Mouse (Mus musculus): ENCODE measurements at regions not wholly inside any gene's neighbourhood (a gene's known extent, or its start where the extent isn't known, plus 50 kb on each side); places are given as distances from the start of the nearest gene placed in this dataset.

DNA sequence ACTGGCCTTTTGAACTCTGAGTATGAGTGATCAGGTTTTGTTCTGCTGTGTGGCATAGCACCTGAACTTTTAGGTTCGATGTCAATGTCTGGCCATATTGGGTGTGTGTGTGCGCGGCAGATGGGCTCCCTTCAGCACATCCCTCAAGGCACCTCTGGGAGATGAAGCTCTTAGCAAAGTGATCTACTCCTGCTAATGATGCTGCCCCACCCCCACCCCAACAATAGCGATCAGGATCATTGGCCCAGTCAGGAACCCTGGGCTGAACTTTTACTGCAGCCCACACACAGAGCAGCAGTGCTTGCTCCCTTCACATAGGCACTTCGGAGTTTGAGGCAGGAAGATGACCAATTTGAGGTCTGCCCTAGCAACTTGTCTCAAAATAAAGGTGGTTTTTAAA is 141.9 kb upstream of the Lrig1 start:
- no peak for ATAC-seq
- H3K27ac ChIP-seq = no peak overlapping the region
- no peak overlapping the region for H3K4me2 ChIP-seq (replicated peaks)
- H3K9ac ChIP-seq (replicated peaks) = no peak overlapping the region
- no peaks in the 10 kb centered on the region for H3K4me1 ChIP-seq (replicated peaks)
- 67% methylated on average over 5 of the region's 5 CpGs for WGBS
- H3K36me3 ChIP-seq = no peaks in the 10 kb centered on the region
- H3K4me3 ChIP-seq (replicated peaks) = no peak overlapping the region
- H3K9me3 ChIP-seq = no peaks in the 10 kb centered on the region
- H3K27me3 ChIP-seq = no peaks in the 10 kb centered on the region

GRCm38 (mm10) chr6:94835742-94836141 is 135.8 kb upstream of the Lrig1 start:
- H3K4me2 ChIP-seq (replicated peaks) = no peak overlapping the region
- ATAC-seq = no peak
- no peak overlapping the region for H3K27ac ChIP-seq
- no peaks in the 10 kb centered on the region for H3K36me3 ChIP-seq
- no peaks in the 10 kb centered on the region for H3K9me3 ChIP-seq
- no peaks in the 10 kb centered on the region for H3K27me3 ChIP-seq
- WGBS = 57% methylated on average over 2 of the region's 2 CpGs
- H3K4me1 ChIP-seq (replicated peaks) = no peaks in the 10 kb centered on the region
- H3K4me3 ChIP-seq (replicated peaks) = no peak overlapping the region
- H3K9ac ChIP-seq (replicated peaks) = no peak overlapping the region

GRCm38 (mm10) chr6:94834551-94834950 is 134.6 kb upstream of the Lrig1 start:
- Histone ChIP-seq H3K27ac (no peak overlapping the region), H3K4me1 (replicated peaks) (no peaks in the 10 kb centered on the region), H3K9ac (replicated peaks) (no peak overlapping the region), H3K4me3 (replicated peaks) (no peak overlapping the region), H3K27me3 (no peaks in the 10 kb centered on the region), H3K4me2 (replicated peaks) (no peak overlapping the region), H3K9me3 (no peaks in the 10 kb centered on the region), H3K36me3 (no peaks in the 10 kb centered on the region)
- ATAC-seq = no peak
- WGBS = 44% methylated on average over 1 of the region's 1 CpGs

DNA sequence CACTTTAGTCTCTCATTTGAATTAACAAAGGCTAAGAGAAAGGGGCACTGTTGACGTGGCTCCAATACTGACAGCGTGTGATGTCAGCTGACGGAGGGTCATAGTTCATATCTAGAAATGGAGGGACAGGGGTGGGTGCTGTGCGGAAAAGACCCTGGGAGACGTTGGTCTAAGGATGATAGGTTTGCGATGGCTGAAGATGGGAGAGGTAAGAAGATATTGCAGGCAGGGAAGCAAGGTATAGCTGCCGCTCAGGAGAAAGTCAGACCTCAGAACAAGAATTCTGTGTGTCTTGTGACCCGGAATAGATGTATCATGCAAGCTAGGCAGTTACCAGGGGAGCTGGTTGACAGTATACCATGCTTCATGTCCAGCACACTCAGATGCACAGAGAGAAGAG is 130.8 kb upstream of the Lrig1 start:
- no peaks in the 10 kb centered on the region for H3K9me3 ChIP-seq
- 86% methylated on average over 8 of the region's 8 CpGs for WGBS

DNA sequence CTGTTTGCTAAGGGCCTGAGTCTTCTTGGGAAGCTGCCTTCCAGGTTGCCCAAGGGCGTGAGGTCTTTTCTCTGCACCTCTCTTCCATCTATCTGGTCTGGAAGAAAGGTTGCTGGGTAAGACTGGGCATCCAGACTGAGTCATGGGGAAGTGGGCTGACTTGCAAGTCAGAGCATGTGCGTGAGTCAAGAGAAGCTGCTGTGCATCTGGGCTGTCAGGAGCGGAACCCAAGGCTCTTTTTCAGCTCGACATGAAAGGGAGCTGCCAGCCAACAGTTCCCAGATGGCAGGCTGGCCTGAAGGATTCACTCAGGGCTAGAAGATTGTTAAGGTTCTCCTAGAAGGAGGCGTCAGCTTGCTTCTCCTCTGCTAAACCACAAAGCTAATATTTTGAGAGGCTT is 129.3 kb upstream of the Lrig1 start:
- H3K27ac ChIP-seq = no peak overlapping the region
- H3K36me3 ChIP-seq = no peaks in the 10 kb centered on the region
- no peaks in the 10 kb centered on the region for H3K9me3 ChIP-seq
- H3K9ac ChIP-seq (replicated peaks) = no peak overlapping the region
- 93% methylated on average over 5 of the region's 5 CpGs for WGBS
- no peak overlapping the region for H3K4me2 ChIP-seq (replicated peaks)
- no peaks in the 10 kb centered on the region for H3K27me3 ChIP-seq
- no peak overlapping the region for H3K4me3 ChIP-seq (replicated peaks)
- no peak for ATAC-seq
- no peaks in the 10 kb centered on the region for H3K4me1 ChIP-seq (replicated peaks)

More for the DNA sequence above, 130.8 kb upstream of the Lrig1 start:
- no peak overlapping the region for H3K4me3 ChIP-seq (replicated peaks)
- H3K9ac ChIP-seq (replicated peaks) = no peak overlapping the region
- no peaks in the 10 kb centered on the region for H3K27me3 ChIP-seq
- H3K27ac ChIP-seq = no peak overlapping the region
- H3K4me1 ChIP-seq (replicated peaks) = no peaks in the 10 kb centered on the region
- no peak overlapping the region for H3K4me2 ChIP-seq (replicated peaks)
- no peak for ATAC-seq
- no peaks in the 10 kb centered on the region for H3K36me3 ChIP-seq

- no peaks in the 10 kb centered on the region for H3K27me3 ChIP-seq
- WGBS = 77% methylated on average over 2 of the region's 2 CpGs
- H3K36me3 ChIP-seq = no peaks in the 10 kb centered on the region
- no peak overlapping the region for H3K4me2 ChIP-seq (replicated peaks)
- ATAC-seq = no peak
- H3K27ac ChIP-seq = no peak overlapping the region
- H3K9me3 ChIP-seq = no peaks in the 10 kb centered on the region
- no peak overlapping the region for H3K4me3 ChIP-seq (replicated peaks)
- no peak overlapping the region for H3K9ac ChIP-seq (replicated peaks)
- no peaks in the 10 kb centered on the region for H3K4me1 ChIP-seq (replicated peaks)
Observed at GRCm38 (mm10) chr6:94826656-94827055, 126.7 kb upstream of the Lrig1 start.

GRCm38 (mm10) chr6:94818220-94818619 is 118.3 kb upstream of the Lrig1 start:
- Histone ChIP-seq H3K9ac (replicated peaks) (no peak overlapping the region), H3K4me3 (replicated peaks) (no peak overlapping the region), H3K36me3 (no peaks in the 10 kb centered on the region), H3K27me3 (no peaks in the 10 kb centered on the region), H3K27ac (no peak overlapping the region), H3K4me2 (replicated peaks) (no peak overlapping the region), H3K9me3 (no peaks in the 10 kb centered on the region), H3K4me1 (replicated peaks) (peaks cover 13% of the 10 kb centered on the region)
- no peak for ATAC-seq
- 65% methylated on average over 6 of the region's 6 CpGs for WGBS

DNA sequence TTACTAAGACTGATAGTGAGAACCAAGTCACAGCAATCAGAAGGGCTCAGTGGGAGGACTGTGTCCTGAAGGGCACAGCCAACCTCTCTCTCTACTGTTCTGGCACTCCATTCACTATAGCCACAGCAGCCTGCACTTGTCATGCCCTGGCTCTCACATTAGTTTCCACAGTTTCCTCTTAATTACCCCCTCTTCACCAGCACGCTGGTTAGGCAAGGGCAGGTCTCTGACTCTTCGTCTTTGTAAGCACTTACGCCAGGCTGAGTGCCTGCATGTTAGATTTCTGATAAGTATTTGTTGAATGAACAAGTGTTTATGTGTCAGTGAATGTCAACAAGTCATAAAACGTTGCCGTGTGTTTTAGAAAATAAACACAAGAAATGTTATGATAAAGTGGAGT is 116.2 kb upstream of the Lrig1 start:
- no peaks in the 10 kb centered on the region for H3K27me3 ChIP-seq
- no peaks in the 10 kb centered on the region for H3K36me3 ChIP-seq
- H3K27ac ChIP-seq = no peak overlapping the region
- no peak overlapping the region for H3K4me2 ChIP-seq (replicated peaks)
- ATAC-seq = no peak
- H3K9ac ChIP-seq (replicated peaks) = no peak overlapping the region
- 75% methylated on average over 5 of the region's 5 CpGs for WGBS
- no peaks in the 10 kb centered on the region for H3K9me3 ChIP-seq
- no peak overlapping the region for H3K4me3 ChIP-seq (replicated peaks)
- peaks cover 19% of the 10 kb centered on the region for H3K4me1 ChIP-seq (replicated peaks)

DNA sequence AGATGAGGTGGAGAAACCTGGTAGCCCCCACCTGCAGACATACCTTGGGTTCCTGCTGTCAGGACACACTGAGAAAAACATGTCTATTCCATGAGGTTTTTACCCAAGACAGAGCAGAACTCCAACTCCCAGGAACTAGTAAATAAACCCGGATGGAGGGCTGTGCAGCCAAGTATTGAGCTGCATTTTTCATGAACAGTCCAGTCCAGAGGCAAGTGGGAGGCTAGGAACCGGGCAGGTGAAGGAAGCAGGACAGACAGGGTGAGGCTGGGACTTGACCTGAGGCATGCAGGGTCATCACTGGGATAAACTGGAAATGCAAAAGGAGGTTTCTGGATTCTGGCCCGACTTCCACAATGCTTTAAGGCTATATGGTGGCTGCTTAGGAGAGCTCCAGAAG is 114.8 kb upstream of the Lrig1 start:
- ATAC-seq = peak; percentile 48; the same call in 1 of the 2 replicates
- H3K9me3 ChIP-seq = no peaks in the 10 kb centered on the region
- H3K4me1 ChIP-seq (replicated peaks) = peaks cover 19% of the 10 kb centered on the region
- no peak overlapping the region for H3K27ac ChIP-seq
- WGBS = 51% methylated on average over 3 of the region's 3 CpGs
- H3K9ac ChIP-seq (replicated peaks) = no peak overlapping the region
- no peaks in the 10 kb centered on the region for H3K36me3 ChIP-seq
- no peak overlapping the region for H3K4me3 ChIP-seq (replicated peaks)
- H3K4me2 ChIP-seq (replicated peaks) = no peak overlapping the region
- H3K27me3 ChIP-seq = no peaks in the 10 kb centered on the region

DNA sequence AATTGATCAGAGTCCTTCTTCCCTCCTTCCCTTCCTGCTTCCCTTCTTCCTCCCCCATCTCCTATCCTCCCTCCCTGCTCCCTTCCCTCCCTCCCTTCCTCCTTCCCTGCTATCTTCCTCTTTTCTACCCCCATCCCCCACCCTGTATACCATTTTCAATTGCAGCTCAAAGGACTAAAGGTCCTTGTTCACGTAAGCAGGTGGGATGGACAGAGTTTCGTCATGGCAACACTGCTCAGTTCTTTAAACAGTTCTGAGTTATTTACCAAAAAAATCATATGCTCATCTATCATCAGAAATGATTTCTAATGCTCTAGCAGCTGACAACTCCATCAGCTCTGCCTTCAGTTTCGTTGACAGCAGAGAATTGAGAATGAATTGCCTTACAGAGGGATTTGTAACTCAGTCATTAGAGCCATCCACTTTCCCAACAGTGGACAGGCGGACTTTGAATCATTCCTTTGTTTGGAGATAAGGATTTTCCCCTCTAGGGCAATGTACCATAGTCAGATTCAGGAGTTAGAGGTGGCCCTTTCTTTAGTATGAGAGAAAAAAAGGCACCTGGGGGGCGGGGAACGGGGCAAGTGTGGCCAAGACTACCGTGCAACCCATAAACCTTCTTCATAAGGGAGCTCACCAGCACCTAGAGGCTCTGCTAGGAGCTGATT is 113.7 kb upstream of the Lrig1 start:
- WGBS = 35% methylated on average over 7 of the region's 7 CpGs
- Histone ChIP-seq H3K27me3 (no peaks in the 10 kb centered on the region), H3K4me1 (replicated peaks) (peaks cover 19% of the 10 kb centered on the region), H3K27ac (no peak overlapping the region), H3K9ac (replicated peaks) (no peak overlapping the region), H3K4me2 (replicated peaks) (no peak overlapping the region), H3K4me3 (replicated peaks) (no peak overlapping the region), H3K36me3 (no peaks in the 10 kb centered on the region), H3K9me3 (no peaks in the 10 kb centered on the region)
- no peak for ATAC-seq

GRCm38 (mm10) chr6:94811846-94812245 is 111.9 kb upstream of the Lrig1 start:
- Histone ChIP-seq H3K9me3 (no peaks in the 10 kb centered on the region), H3K27ac (no peak overlapping the region), H3K4me2 (replicated peaks) (no peak overlapping the region), H3K4me3 (replicated peaks) (no peak overlapping the region), H3K4me1 (replicated peaks) (peaks cover 19% of the 10 kb centered on the region), H3K9ac (replicated peaks) (no peak overlapping the region), H3K27me3 (no peaks in the 10 kb centered on the region), H3K36me3 (no peaks in the 10 kb centered on the region)
- WGBS = 23% methylated on average over 4 of the region's 4 CpGs
- peak; percentile 67 for ATAC-seq

DNA sequence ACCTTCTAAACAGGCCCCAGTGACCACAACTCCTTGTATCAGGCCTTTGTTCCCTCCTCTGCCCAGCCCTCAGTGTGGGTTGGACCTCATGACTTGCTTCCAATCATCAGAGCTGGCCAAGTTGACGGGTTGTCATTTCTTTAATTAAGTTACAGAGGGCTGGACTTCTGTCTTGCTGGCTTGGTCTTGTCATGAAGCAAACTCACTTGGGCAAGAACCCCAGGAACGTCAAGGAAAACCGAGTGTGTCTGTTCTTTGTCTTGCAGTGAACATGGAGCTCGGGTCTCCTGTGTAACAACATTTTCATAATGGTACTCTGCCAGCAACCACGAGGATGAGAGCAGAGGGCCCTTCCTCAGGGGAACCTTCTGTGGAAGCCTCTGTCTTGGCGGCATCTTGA is 107.3 kb upstream of the Lrig1 start:
- H3K27me3 ChIP-seq = no peaks in the 10 kb centered on the region
- H3K27ac ChIP-seq = no peak overlapping the region
- WGBS = 83% methylated on average over 6 of the region's 6 CpGs
- H3K36me3 ChIP-seq = no peaks in the 10 kb centered on the region
- no peak overlapping the region for H3K9ac ChIP-seq (replicated peaks)
- no peak for ATAC-seq
- H3K4me2 ChIP-seq (replicated peaks) = no peak overlapping the region
- peaks cover 6% of the 10 kb centered on the region for H3K4me1 ChIP-seq (replicated peaks)
- H3K4me3 ChIP-seq (replicated peaks) = no peak overlapping the region
- H3K9me3 ChIP-seq = no peaks in the 10 kb centered on the region

DNA sequence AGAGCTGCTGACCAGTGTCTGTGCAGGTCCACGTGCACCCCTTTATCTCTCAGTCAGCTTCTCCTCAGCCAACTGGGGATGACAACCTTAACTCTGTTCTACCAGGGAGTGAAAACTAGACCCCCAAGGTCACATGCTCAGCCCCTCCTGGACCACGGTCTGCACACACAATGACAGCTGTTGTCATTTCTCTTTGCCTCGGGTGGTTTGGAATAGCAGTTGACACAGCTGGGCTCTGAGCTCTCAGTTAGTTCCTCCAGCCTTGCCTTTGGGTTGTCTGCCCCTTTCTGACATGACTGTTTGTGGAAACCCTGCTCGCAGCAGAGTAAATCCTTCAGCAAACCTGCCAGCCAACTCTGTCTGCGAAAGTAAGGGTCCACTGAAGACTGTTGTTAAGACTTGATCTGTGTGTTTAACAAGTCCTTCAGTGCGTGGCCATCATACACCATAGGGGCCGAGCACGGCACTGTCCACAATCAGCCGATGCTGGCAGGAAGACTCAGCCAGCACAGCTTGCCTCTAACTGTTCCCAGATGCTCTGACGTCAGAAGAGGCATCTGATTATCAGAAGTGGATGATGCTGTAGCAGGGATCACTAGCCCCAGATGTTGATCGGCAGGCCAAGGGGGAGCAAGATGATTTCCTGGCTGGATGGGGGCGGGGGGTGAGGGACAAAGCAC is 106.7 kb upstream of the Lrig1 start:
- WGBS = 76% methylated on average over 12 of the region's 12 CpGs
- ATAC-seq = no peak
- Histone ChIP-seq H3K36me3 (no peaks in the 10 kb centered on the region), H3K4me1 (replicated peaks) (peaks cover 2% of the 10 kb centered on the region), H3K27me3 (no peaks in the 10 kb centered on the region), H3K4me2 (replicated peaks) (no peak overlapping the region), H3K4me3 (replicated peaks) (no peak overlapping the region), H3K9ac (replicated peaks) (no peak overlapping the region), H3K27ac (no peak overlapping the region), H3K9me3 (no peaks in the 10 kb centered on the region)
